Mouse (Mus musculus) MEL (cell line): ENCODE measurements around the gene Crebzf. TPM values are rescaled to one million over a fixed set of nuclear protein-coding genes. Genes with fewer than 3 reads are reported as not detected.
A peak's percentile ranks its signal among the peaks of the same experiment; 100 is the strongest.

Experiments used
- DNase-seq: peaks from one replicate; pipeline ENCODE4 v3.0.0; 2011; ENCODE audit warnings: low read depth, low spot score
- H3K27ac ChIP-seq: 2 replicates; pipeline ENCODE4 v1.5.1; 2012; ENCODE audit warnings: low read depth, mild to moderate bottlenecking, control low read depth, low read length, moderate library complexity; ENCODE audit not compliant: control insufficient read depth
- H3K27me3 ChIP-seq, 2 experiments: fragments of 150-350 bp in 1 of 2; sonication (generic) in 1 of 2; 2 replicates each; pipeline ENCODE4 v1.6.1; 2012; ENCODE audit warnings: low read length in 2 of 2, mild to moderate bottlenecking in 2 of 2, improper control_type of control experiment in 1 of 2, moderate library complexity in 1 of 2; ENCODE audit not compliant: insufficient read depth in 2 of 2, control insufficient read depth in 1 of 2
- H3K36me3 ChIP-seq, 2 experiments: 2 replicates each; pipeline ENCODE4 v1.6.1; 2012 to 2014; ENCODE audit warnings: low read length in 2 of 2, improper control_type of control experiment in 1 of 2, inconsistent platforms in 1 of 2, mild to moderate bottlenecking in 1 of 2; ENCODE audit not compliant: insufficient read depth in 2 of 2, control insufficient read depth in 1 of 2
- H3K4me1 ChIP-seq, 2 experiments: fragments of 150-350 bp in 1 of 2; sonication (generic) in 1 of 2; 2 replicates each; pipeline ENCODE4 v1.6.1; 2012; ENCODE audit warnings: low read length in 2 of 2, improper control_type of control experiment in 1 of 2, mild to moderate bottlenecking in 1 of 2; ENCODE audit not compliant: insufficient read depth in 2 of 2, control insufficient read depth in 1 of 2
- H3K4me3 ChIP-seq, 2 experiments: fragments of 150-350 bp in 1 of 2; sonication (generic) in 1 of 2; 2 replicates each; pipeline ENCODE4 v1.5.1; 2012; ENCODE audit warnings: low read depth in 2 of 2, low read length in 2 of 2, mild to moderate bottlenecking in 2 of 2, moderate library complexity in 2 of 2, control low read depth in 1 of 2, improper control_type of control experiment in 1 of 2; ENCODE audit not compliant: control insufficient read depth in 1 of 2, insufficient read depth in 1 of 2
- H3K79me2 ChIP-seq: 2 replicates; pipeline ENCODE4 v1.6.1; 2012; ENCODE audit warnings: mild to moderate bottlenecking, low read length, moderate library complexity; ENCODE audit not compliant: control insufficient read depth, poor library complexity, insufficient read depth
- H3K9ac ChIP-seq: 2 replicates; pipeline ENCODE4 v1.6.1; 2012; ENCODE audit warnings: low read depth, mild to moderate bottlenecking, control low read depth, low read length, moderate library complexity; ENCODE audit not compliant: control insufficient read depth, poor library complexity, severe bottlenecking
- H3K9me3 ChIP-seq: fragments of 150-350 bp; sonication (generic); replicated peaks from 2 replicates; pipeline ENCODE4 v1.6.1; 2012; ENCODE audit warnings: mild to moderate bottlenecking, low read length, improper control_type of control experiment, moderate library complexity; ENCODE audit not compliant: insufficient read depth
- CHD1 ChIP-seq: IDR thresholded peaks from 2 replicates; pipeline ENCODE4 v1.6.1; 2012; ENCODE audit warnings: low read depth, mild to moderate bottlenecking, inconsistent platforms, low read length, improper control_type of control experiment
- CHD2 ChIP-seq: IDR thresholded peaks from 2 replicates; pipeline ENCODE4 v1.6.1; 2011; ENCODE audit warnings: low read length, improper control_type of control experiment
- CTCF ChIP-seq, 3 experiments: IDR thresholded peaks in 2 of 3; conservative IDR thresholded peaks in 1 of 3; 2 replicates each; pipeline ENCODE4 v1.5.1; 2011 to 2012; ENCODE audit warnings: low read length in 3 of 3, low read depth in 2 of 3, mild to moderate bottlenecking in 2 of 3, improper control_type of control experiment in 1 of 3, inconsistent platforms in 1 of 3, mixed read lengths in 1 of 3, moderate library complexity in 1 of 3; ENCODE audit not compliant: control insufficient read depth in 1 of 3, insufficient read depth in 1 of 3, poor library complexity in 1 of 3, severe bottlenecking in 1 of 3
- E2F4 ChIP-seq: IDR thresholded peaks from 2 replicates; pipeline ENCODE4 v1.6.1; 2011; ENCODE audit warnings: low read depth, low read length, improper control_type of control experiment, borderline replicate concordance
- ELF1 ChIP-seq: IDR thresholded peaks from 2 replicates; pipeline ENCODE4 v1.6.1; 2014; ENCODE audit warnings: low read depth, mild to moderate bottlenecking, inconsistent platforms, low read length, improper control_type of control experiment, moderate library complexity
- EP300 ChIP-seq, 2 experiments: IDR thresholded peaks; 2 replicates each; pipeline ENCODE4 v1.6.1; 2011; ENCODE audit warnings: improper control_type of control experiment in 2 of 2, low read length in 2 of 2, low read depth in 1 of 2, mild to moderate bottlenecking in 1 of 2
- ETS1 ChIP-seq: IDR thresholded peaks from 2 replicates; pipeline ENCODE4 v1.6.1; 2012; ENCODE audit warnings: low read depth, mild to moderate bottlenecking, inconsistent platforms, low read length, improper control_type of control experiment, moderate library complexity
- MAX ChIP-seq: IDR thresholded peaks from 2 replicates; pipeline ENCODE4 v1.6.1; 2011; ENCODE audit warnings: low read length, improper control_type of control experiment
- MXI1 ChIP-seq: IDR thresholded peaks from 2 replicates; pipeline ENCODE4 v1.6.1; 2011; ENCODE audit warnings: mild to moderate bottlenecking, low read depth, low read length, improper control_type of control experiment
- MYB ChIP-seq: IDR thresholded peaks from 2 replicates; pipeline ENCODE4 v1.6.1; 2011; ENCODE audit warnings: mild to moderate bottlenecking, low read depth, low read length, improper control_type of control experiment
- MYC ChIP-seq: IDR thresholded peaks from 2 replicates; pipeline ENCODE4 v1.6.1; 2011; ENCODE audit warnings: low read depth, mild to moderate bottlenecking, low read length, improper control_type of control experiment, moderate library complexity
- POLR2A ChIP-seq, 2 experiments: IDR thresholded peaks; 2 replicates each; pipeline ENCODE4 v1.6.1; 2011 to 2012; ENCODE audit warnings: low read length in 2 of 2, mild to moderate bottlenecking in 2 of 2, control low read depth in 1 of 2, improper control_type of control experiment in 1 of 2, low read depth in 1 of 2, moderate library complexity in 1 of 2; ENCODE audit not compliant: control insufficient read depth in 1 of 2, insufficient read depth in 1 of 2, poor library complexity in 1 of 2
- POLR2AphosphoS2 ChIP-seq: IDR thresholded peaks from 2 replicates; pipeline ENCODE4 v1.6.1; 2011; ENCODE audit warnings: low read length, improper control_type of control experiment
- RAD21 ChIP-seq: IDR thresholded peaks from 2 replicates; pipeline ENCODE4 v1.6.1; 2011; ENCODE audit warnings: mild to moderate bottlenecking, low read depth, low read length, improper control_type of control experiment
- RCOR1 ChIP-seq: IDR thresholded peaks from 2 replicates; pipeline ENCODE4 v1.6.1; 2012; ENCODE audit warnings: low read depth, mild to moderate bottlenecking, inconsistent platforms, low read length, improper control_type of control experiment
- SMC3 ChIP-seq: IDR thresholded peaks from 2 replicates; pipeline ENCODE4 v1.6.1; 2011; ENCODE audit warnings: low read depth, low read length, improper control_type of control experiment
- TBP ChIP-seq: IDR thresholded peaks from 2 replicates; pipeline ENCODE4 v1.8.0; 2011; ENCODE audit warnings: low read depth, low read length, improper control_type of control experiment
- TCF12 ChIP-seq: IDR thresholded peaks from 2 replicates; pipeline ENCODE4 v1.6.1; 2014; ENCODE audit warnings: low read depth, mild to moderate bottlenecking, inconsistent platforms, low read length, improper control_type of control experiment, moderate library complexity
- ZC3H11A ChIP-seq: IDR thresholded peaks from 2 replicates; pipeline ENCODE4 v1.6.1; 2012; ENCODE audit warnings: low read depth, mild to moderate bottlenecking, inconsistent platforms, low read length, improper control_type of control experiment
- ZNF384 ChIP-seq: IDR thresholded peaks from 2 replicates; pipeline ENCODE4 v1.6.1; 2012; ENCODE audit warnings: low read depth, mild to moderate bottlenecking, inconsistent platforms, low read length, improper control_type of control experiment
- polyA plus RNA-seq, 2 experiments: library from polyadenylated mRNA; stranded (reverse) in 1 of 2; unstranded in 1 of 2; fragments of >175 nt in 1 of 2; fragments of >200 nt in 1 of 2; gene quantifications; 2 replicates each; pipeline versions ENCODE4 v1.2.1 to v1.2.4; 2012; ENCODE audit warnings: low replicate concordance in 2 of 2, low read depth in 1 of 2; ENCODE audit not compliant: insufficient read length in 2 of 2, insufficient read depth in 1 of 2, missing spikeins in 1 of 2
- total RNA-seq: library from RNA; depleted of rRNA; stranded (reverse); fragments of 300-350 nt; gene quantifications from 2 replicates; pipeline ENCODE4 v1.2.3, GENCODE M21; 2012

Gene Crebzf
- total and polyA plus RNA-seq, 3 experiments, result 63.3 to 152 (median 78.9) TPM

- Histone ChIP-seq H3K27me3 (peaks cover 0 to 2% of the 10 kb centered on the region in 2 experiments; a peak in 1 of 4 replicates), H3K9me3 (no peaks in the 10 kb centered on the region), H3K4me1 (no peaks in the 10 kb centered on the region), H3K36me3 (no peaks in the 10 kb centered on the region), H3K79me2 (no peaks in the 10 kb centered on the region), H3K9ac (no peak overlapping the region), H3K4me3 (no peak overlapping the region), H3K27ac (no peak overlapping the region)
- no peak for DNase-seq
- no peak for TF ChIP-seq ELF1
- no peak for TF ChIP-seq RCOR1
- no peak for TF ChIP-seq MYB
- TF ChIP-seq ZNF384, result no peak
Measured at GRCm38 (mm10) chr7:90395073-90395472, 47.5 kb upstream of the Crebzf start.

GRCm38 (mm10) chr7:90395928-90396327, 46.6 kb upstream of the Crebzf start:
- no peak overlapping the region for H3K9ac ChIP-seq
- no peaks in the 10 kb centered on the region for H3K36me3 ChIP-seq
- no peaks in the 10 kb centered on the region for H3K27me3 ChIP-seq

GRCm38 (mm10) chr7:90409934-90410333, 32.6 kb upstream of the Crebzf start:
- Histone ChIP-seq H3K4me1 (no peaks in the 10 kb centered on the region), H3K27me3 (no peaks in the 10 kb centered on the region; a peak in 2 of 4 replicates), H3K79me2 (no peaks in the 10 kb centered on the region), H3K27ac (no peak overlapping the region), H3K36me3 (no peaks in the 10 kb centered on the region), H3K9ac (no peak overlapping the region), H3K9me3 (no peaks in the 10 kb centered on the region), H3K4me3 (no peak overlapping the region)
- peak; percentile 62 for DNase-seq
- no peak for TF ChIP-seq E2F4
- TF ChIP-seq ZC3H11A, result peak; percentile 15; the same call in 1 of the 2 replicates
- TF ChIP-seq RAD21, result peak; percentile 75
- TF ChIP-seq MYC, result no peak
- TF ChIP-seq CTCF (IDR thresholded peaks at IDR 0.05 in 2 of 3, conservative IDR thresholded peaks at IDR 0.05 in 1 of 3; ENCODE audit: control insufficient read depth in 1 of 3, insufficient read depth in 1 of 3, low read depth in 2 of 3, low read length in 3 of 3, poor library complexity in 1 of 3, severe bottlenecking in 1 of 3), result peak; percentile 52 to 76 (median 68)
- TF ChIP-seq SMC3, result peak; percentile 62
- TF ChIP-seq POLR2AphosphoS2, result no peak
- no peak for TF ChIP-seq EP300 (IDR thresholded peaks at IDR 0.05; ENCODE audit: low read depth in 1 of 2, low read length in 2 of 2)
- no peak for TF ChIP-seq CHD1
- TF ChIP-seq TBP, result no peak

More at GRCm38 (mm10) chr7:90395928-90396327, 46.6 kb upstream of the Crebzf start:
- H3K79me2 ChIP-seq, result no peaks in the 10 kb centered on the region
- no peak overlapping the region for H3K4me3 ChIP-seq
- no peaks in the 10 kb centered on the region for H3K4me1 ChIP-seq
- no peaks in the 10 kb centered on the region for H3K9me3 ChIP-seq
- no peak overlapping the region for H3K27ac ChIP-seq
- no peak for DNase-seq
- TF ChIP-seq TCF12, result no peak
- TF ChIP-seq MXI1, result no peak
- no peak for TF ChIP-seq MAX
- TF ChIP-seq CHD2, result no peak
- no peak for TF ChIP-seq ETS1
- no peak for TF ChIP-seq POLR2A (IDR thresholded peaks at IDR 0.05; ENCODE audit: control insufficient read depth in 1 of 2, insufficient read depth in 1 of 2, low read depth in 1 of 2, low read length in 2 of 2, poor library complexity in 1 of 2)
- TF ChIP-seq ELF1, result no peak
